ENCODE assay signal across 29 mouse cellular contexts in the genomic region with DNA sequence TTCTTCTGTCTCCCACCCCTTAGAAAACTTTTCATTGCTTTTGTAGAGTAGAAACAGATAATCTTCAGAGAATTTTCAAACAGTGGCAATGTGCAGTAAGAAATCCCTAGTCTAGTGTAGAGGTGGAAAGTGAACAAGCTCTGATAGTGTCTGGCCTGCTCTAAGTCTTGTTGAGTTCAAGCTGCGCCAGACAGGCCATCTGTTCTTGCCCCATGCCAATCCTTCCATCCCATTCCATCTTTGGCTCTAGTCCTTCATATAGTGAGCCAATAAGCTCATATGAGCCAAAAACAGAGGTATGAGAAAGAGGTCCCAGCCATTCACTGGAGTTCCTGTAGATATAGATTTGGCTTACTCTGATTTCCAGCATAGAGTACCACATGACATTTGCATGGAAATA. TPM values are rescaled to one million over a fixed set of nuclear protein-coding genes. Genes with fewer than 3 reads are reported as not detected.
DNase-seq lines count a peak whose midpoint lies in the region; ATAC-seq and TF ChIP-seq lines count a peak whose summit lies in the region.
"Had no signal": no experiment of that assay in that cellular context is flagged by ENCODE, and none has a peak within 500 bp of the region (broad histone marks: within the 10 kb centered on the region; RNA-seq: fewer than 3 reads in every experiment).

No protein-coding gene starts in this region.

- H3K4me2 ChIP-seq in forebrain, embryonic 16.5 days (ENCODE audit: low read length): no peak overlapping the region
- no peak overlapping the region for H3K4me2 ChIP-seq in forebrain, embryonic 11.5 days (ENCODE audit: low read depth, low read length, severe bottlenecking)
- H3K4me2 ChIP-seq: embryonic facial prominence, embryonic 13.5 days; heart, embryonic 15.5 days; hindbrain, embryonic 14.5 days; liver, embryonic 15.5 days; lung, embryonic 15.5 days; stomach, embryonic 15.5 days had no signal

- no peak overlapping the region for H3K27ac ChIP-seq in forebrain, embryonic 16.5 days (ENCODE audit: low read length)
- no peak overlapping the region for H3K27ac ChIP-seq in forebrain, embryonic 11.5 days (ENCODE audit: low read depth, low read length)
- no peak overlapping the region for H3K27ac ChIP-seq in cerebellum, adult 2 months (ENCODE audit: insufficient read depth, low read length)
- H3K27ac ChIP-seq: embryonic facial prominence, embryonic 13.5 days; heart, embryonic 15.5 days; hindbrain, embryonic 14.5 days; kidney, postnatal 0 days; limb, embryonic 10.5 days; liver, embryonic 15.5 days; lung, embryonic 15.5 days; stomach, embryonic 15.5 days had no signal

- peak; percentile 61; the same call in 1 of the 2 replicates for ATAC-seq in forebrain, embryonic 16.5 days
- ATAC-seq in forebrain, embryonic 11.5 days (replicated peaks; ENCODE audit: low FRiP score): no peak
- ATAC-seq: CD4-positive, CD25-positive, alpha-beta regulatory T cell, adult 4 months had no signal

- TF ChIP-seq POLR2A in brain, embryonic 14.5 days (IDR thresholded peaks at IDR 0.05; ENCODE audit: borderline replicate concordance, extremely low read depth, insufficient read depth, insufficient read length, poor library complexity, severe bottlenecking): no peak
- no peak for TF ChIP-seq POLR2A in cerebellum, adult 2 months (IDR thresholded peaks at IDR 0.05; ENCODE audit: borderline replicate concordance, insufficient read depth, low read length)

- H3K4me3 ChIP-seq in forebrain, embryonic 16.5 days (replicated peaks; ENCODE audit: low read length): no peak overlapping the region
- H3K4me3 ChIP-seq in forebrain, embryonic 11.5 days (ENCODE audit: low read depth, low read length): no peak overlapping the region
- H3K4me3 ChIP-seq in cerebellum, adult 2 months (replicated peaks; ENCODE audit: insufficient read depth, low read depth, low read length): no peak overlapping the region
- H3K4me3 ChIP-seq: embryonic facial prominence, embryonic 13.5 days; erythroblast, embryonic 14.5 days; heart, embryonic 15.5 days; limb, embryonic 10.5 days; liver, embryonic 15.5 days; lung, embryonic 15.5 days; stomach, embryonic 15.5 days had no signal

- 80% methylated on average over 1 of the region's 1 CpGs for WGBS in forebrain, embryonic 16.5 days
- 96% methylated on average over 1 of the region's 1 CpGs for WGBS in forebrain, embryonic 11.5 days
- 12% methylated on average over 1 of the region's 1 CpGs for WGBS in cerebellum, adult 2 months

- no peak for TF ChIP-seq CTCF in brain, embryonic 14.5 days (IDR thresholded peaks at IDR 0.05; ENCODE audit: borderline replicate concordance, extremely low read depth, insufficient read depth, insufficient read length)
- TF ChIP-seq CTCF in cerebellum, adult 2 months (IDR thresholded peaks at IDR 0.05; ENCODE audit: borderline replicate concordance, insufficient read depth, low read depth, low read length): no peak

- H3K27me3 ChIP-seq in forebrain, embryonic 16.5 days (replicated peaks; ENCODE audit: control insufficient read depth, insufficient read depth, low read length): no peaks in the 10 kb centered on the region
- peaks cover 2% of the 10 kb centered on the region; the same call in 1 of the 2 replicates for H3K27me3 ChIP-seq in forebrain, embryonic 11.5 days (ENCODE audit: control insufficient read depth, insufficient read depth, low read length)
- H3K27me3 ChIP-seq in cerebellum, adult 2 months (ENCODE audit: control insufficient read depth, insufficient read depth, low read length): no peaks in the 10 kb centered on the region
- H3K27me3 ChIP-seq: heart, embryonic 15.5 days; lung, embryonic 15.5 days; stomach, embryonic 15.5 days had no signal

- H3K9me3 ChIP-seq in forebrain, embryonic 16.5 days (ENCODE audit: control insufficient read depth, low read length): no peaks in the 10 kb centered on the region
- H3K9me3 ChIP-seq in forebrain, embryonic 11.5 days (ENCODE audit: control insufficient read depth, low read length): no peaks in the 10 kb centered on the region
- H3K9me3 ChIP-seq: embryonic facial prominence, embryonic 13.5 days; heart, embryonic 15.5 days; limb, embryonic 10.5 days; liver, embryonic 15.5 days; lung, embryonic 15.5 days; stomach, embryonic 15.5 days had no signal

- no peak overlapping the region for H3K9ac ChIP-seq in forebrain, embryonic 16.5 days (replicated peaks; ENCODE audit: low read depth, low read length)
- no peak overlapping the region for H3K9ac ChIP-seq in forebrain, embryonic 11.5 days (ENCODE audit: low read length)
- H3K9ac ChIP-seq: embryonic facial prominence, embryonic 13.5 days; heart, embryonic 15.5 days; hindbrain, embryonic 14.5 days; liver, embryonic 15.5 days; lung, embryonic 15.5 days; stomach, embryonic 15.5 days had no signal

- H3K4me1 ChIP-seq in forebrain, embryonic 16.5 days (replicated peaks; ENCODE audit: control insufficient read depth, insufficient read depth, low read length): no peaks in the 10 kb centered on the region
- H3K4me1 ChIP-seq in forebrain, embryonic 11.5 days (replicated peaks; ENCODE audit: control insufficient read depth, insufficient read depth, low read length): no peaks in the 10 kb centered on the region
- H3K4me1 ChIP-seq in cerebellum, adult 2 months (ENCODE audit: control insufficient read depth, insufficient read depth, low read length): no peaks in the 10 kb centered on the region
- H3K4me1 ChIP-seq: embryonic facial prominence, embryonic 13.5 days; heart, embryonic 15.5 days; limb, embryonic 10.5 days; liver, embryonic 15.5 days; lung, embryonic 15.5 days; stomach, embryonic 15.5 days had no signal

- no peaks in the 10 kb centered on the region for H3K36me3 ChIP-seq in forebrain, embryonic 16.5 days (ENCODE audit: control insufficient read depth, insufficient read depth)
- H3K36me3 ChIP-seq in forebrain, embryonic 11.5 days (ENCODE audit: control insufficient read depth, insufficient read depth, low read length): no peaks in the 10 kb centered on the region
- H3K36me3 ChIP-seq: embryonic facial prominence, embryonic 13.5 days; heart, embryonic 15.5 days; limb, embryonic 10.5 days; liver, embryonic 15.5 days; lung, embryonic 15.5 days; stomach, embryonic 15.5 days had no signal

- DNase-seq in forebrain, embryonic 11.5 days (ENCODE audit: low spot score): no peak
- DNase-seq in brain, embryonic 14.5 days (ENCODE audit: low read depth): peak; percentile 10
- peak; percentile 36 to 66 for DNase-seq in cerebellum, adult 2 months
- peak; percentile 56 to 66 for DNase-seq in cerebellum, postnatal 25 days
- no peak for DNase-seq in urinary bladder, postnatal 36 days (ENCODE audit: low spot score in 2 of 2)
- DNase-seq in spleen, postnatal 36 days (ENCODE audit: low spot score in 2 of 2): no peak
- DNase-seq: embryo, embryonic 11 days; heart, postnatal 36 days; kidney, adult 2 months; liver; lung, postnatal 4 days; midbrain, embryonic 14.5 days; right cerebral cortex, adult 18-20 months; right cerebral cortex, postnatal 4 days; thymus, adult 2 months; thymus, postnatal 4 days had no signal

RNA-seq across cellular contexts. Expression of a gene that starts 38.9 kb away (rescaled TPM):
- not detected in 2 replicates for polyA plus RNA-seq in forebrain, embryonic 16.5 days (2015; fragmentation: Nextera tagmentation; extraction: Ambion mirVana)
- not detected in 2 replicates for polyA plus RNA-seq in forebrain, embryonic 11.5 days (2014; fragmentation: Nextera tagmentation; extraction: Ambion mirVana)
- polyA plus RNA-seq in brain, embryonic 14.5 days (2012; rRNA removed): not detected in 2 replicates
- not detected in 2 replicates for polyA plus RNA-seq in cerebellum, adult 2 months (2012; rRNA removed)
- polyA plus RNA-seq: embryonic facial prominence, embryonic 13.5 days; erythroblast, embryonic 14.5 days; heart, embryonic 15.5 days; hindbrain, embryonic 14.5 days; intestine, embryonic 14.5 days; kidney, adult 2 months; kidney, postnatal 0 days; limb, embryonic 10.5 days; liver, embryonic 15.5 days; lung, embryonic 15.5 days; midbrain, embryonic 14.5 days; neural tube, embryonic 14.5 days; stomach, embryonic 15.5 days; thymus, adult 2 months had no signal

RNA-seq across cellular contexts. Expression of a gene that starts 52.6 kb away (rescaled TPM):
- 0.20 and 0.24 TPM in 2 replicates for polyA plus RNA-seq in forebrain, embryonic 16.5 days (2015; fragmentation: Nextera tagmentation; extraction: Ambion mirVana)
- polyA plus RNA-seq in forebrain, embryonic 11.5 days (2014; fragmentation: Nextera tagmentation; extraction: Ambion mirVana): 0.35 and 0.77 TPM in 2 replicates
- 0.25 and 0.34 TPM in 2 replicates for polyA plus RNA-seq in brain, embryonic 14.5 days (2012; rRNA removed)
- polyA plus RNA-seq in cerebellum, adult 2 months (2012; rRNA removed): 0.08 and 0.15 TPM in 2 replicates
- polyA plus RNA-seq: erythroblast, embryonic 14.5 days; midbrain, embryonic 14.5 days; neural tube, embryonic 14.5 days had no signal

Comparison
In these comparisons a context has a peak if more than half of its experiments do, and no peak if none do; other contexts are left out.
1. DNase-seq: peak in brain, embryonic 14.5 days (single experiment), cerebellum, adult 2 months (2 of 2) and cerebellum, postnatal 25 days (2 of 2); none in forebrain, embryonic 11.5 days (single experiment), urinary bladder, postnatal 36 days (0 of 2) and spleen, postnatal 36 days (0 of 2).